Mouse (Mus musculus): ENCODE measurements around the gene Rfc3. TPM values are rescaled to one million over a fixed set of nuclear protein-coding genes. Genes with fewer than 3 reads are reported as not detected.

Rfc3 gene
- polyA plus RNA-seq, 1 experiment from 2014 or later, result 112 TPM

Other genes with a start within 250 kb of the Rfc3 start
- gene Gm42906, start 223.1 kb downstream of the Rfc3 start, polyA plus RNA-seq (2016; fragmentation: Nextera tagmentation; extraction: Ambion mirVana), result not detected in 2 replicates
- gene Vmn2r18, start 45.2 kb downstream of the Rfc3 start, polyA plus RNA-seq (2016; fragmentation: Nextera tagmentation; extraction: Ambion mirVana), result 0.06 TPM in 1 of 2 replicates, not detected in the other